Mouse (Mus musculus): ENCODE data around the gene Ryr2. TPM values are rescaled to one million over a fixed set of nuclear protein-coding genes. Genes with fewer than 3 reads are reported as not detected.
"Not testable (repeated sequence)": the region's sequence is repeated elsewhere in the genome, so short reads cannot be mapped to it uniquely, and the experiment has no call there.

Gene Ryr2
- polyA plus RNA-seq, 2 experiments = 0.37 to 0.79 TPM

GRCm38 (mm10) chr13:11818723-11819122 is 288.0 kb downstream of the Ryr2 start:
- DNase-seq (ENCODE audit: low spot score) = no peak
- H3K27ac ChIP-seq (replicated peaks; ENCODE audit: low read depth, low read length) = no peak overlapping the region
- TF ChIP-seq POLR2A (IDR thresholded peaks at IDR 0.05; ENCODE audit: borderline replicate concordance, extremely low read depth, insufficient read depth, insufficient read length) = no peak

GRCm38 (mm10) chr13:11809365-11809764 is 297.4 kb downstream of the Ryr2 start:
- not testable (repeated sequence) for H3K4me2 ChIP-seq (replicated peaks; ENCODE audit: low read depth, low read length, severe bottlenecking); H3K4me3 ChIP-seq (replicated peaks; ENCODE audit: low read length); ATAC-seq (ENCODE audit: low FRiP score, low read depth); H3K36me3 ChIP-seq (ENCODE audit: control insufficient read depth, insufficient read depth, low read length); H3K4me1 ChIP-seq (ENCODE audit: control insufficient read depth, insufficient read depth, low read length); H3K27me3 ChIP-seq (ENCODE audit: control insufficient read depth, insufficient read depth, low read length); H3K9me3 ChIP-seq (ENCODE audit: control insufficient read depth, low read length); DNase-seq (ENCODE audit: low spot score); H3K9ac ChIP-seq (ENCODE audit: low read depth, low read length, severe bottlenecking); H3K27ac ChIP-seq (replicated peaks; ENCODE audit: low read depth, low read length)
- 75% methylated on average over 1 of the region's 1 CpGs for WGBS

More at GRCm38 (mm10) chr13:11818723-11819122, 288.0 kb downstream of the Ryr2 start:
- Histone ChIP-seq H3K9me3 (ENCODE audit: control insufficient read depth, low read length) (no peaks in the 10 kb centered on the region), H3K9ac (ENCODE audit: low read depth, low read length, severe bottlenecking) (no peak overlapping the region), H3K4me2 (replicated peaks; ENCODE audit: low read depth, low read length, severe bottlenecking) (no peak overlapping the region), H3K27me3 (ENCODE audit: control insufficient read depth, insufficient read depth, low read length) (no peaks in the 10 kb centered on the region), H3K4me3 (replicated peaks; ENCODE audit: low read length) (no peak overlapping the region), H3K36me3 (ENCODE audit: control insufficient read depth, insufficient read depth, low read length) (no peaks in the 10 kb centered on the region), H3K4me1 (ENCODE audit: control insufficient read depth, insufficient read depth, low read length) (no peaks in the 10 kb centered on the region)
- no peak for ATAC-seq (ENCODE audit: low FRiP score, low read depth)
- 70% methylated on average over 3 of the region's 3 CpGs for WGBS

GRCm38 (mm10) chr13:11792536-11792935 is 314.2 kb downstream of the Ryr2 start:
- Histone ChIP-seq H3K27ac (replicated peaks; ENCODE audit: low read depth, low read length) (no peak overlapping the region), H3K4me2 (replicated peaks; ENCODE audit: low read depth, low read length, severe bottlenecking) (no peak overlapping the region), H3K27me3 (ENCODE audit: control insufficient read depth, insufficient read depth, low read length) (no peaks in the 10 kb centered on the region), H3K9me3 (ENCODE audit: control insufficient read depth, low read length) (no peaks in the 10 kb centered on the region), H3K4me1 (ENCODE audit: control insufficient read depth, insufficient read depth, low read length) (no peaks in the 10 kb centered on the region), H3K36me3 (ENCODE audit: control insufficient read depth, insufficient read depth, low read length) (no peaks in the 10 kb centered on the region), H3K9ac (ENCODE audit: low read depth, low read length, severe bottlenecking) (no peak overlapping the region), H3K4me3 (replicated peaks; ENCODE audit: low read length) (no peak overlapping the region)
- ATAC-seq (ENCODE audit: low FRiP score, low read depth) (no peak), DNase-seq (ENCODE audit: low spot score) (no peak)
- no peak for TF ChIP-seq POLR2A (IDR thresholded peaks at IDR 0.05; ENCODE audit: borderline replicate concordance, extremely low read depth, insufficient read depth, insufficient read length)
- 79% methylated on average over 3 of the region's 3 CpGs for WGBS

GRCm38 (mm10) chr13:11790536-11790935 is 316.2 kb downstream of the Ryr2 start:
- DNase-seq (ENCODE audit: low spot score) (no peak), ATAC-seq (ENCODE audit: low FRiP score, low read depth) (no peak)
- Histone ChIP-seq H3K36me3 (ENCODE audit: control insufficient read depth, insufficient read depth, low read length) (no peaks in the 10 kb centered on the region), H3K4me2 (replicated peaks; ENCODE audit: low read depth, low read length, severe bottlenecking) (no peak overlapping the region), H3K9ac (ENCODE audit: low read depth, low read length, severe bottlenecking) (no peak overlapping the region), H3K27ac (replicated peaks; ENCODE audit: low read depth, low read length) (no peak overlapping the region), H3K27me3 (ENCODE audit: control insufficient read depth, insufficient read depth, low read length) (no peaks in the 10 kb centered on the region), H3K4me1 (ENCODE audit: control insufficient read depth, insufficient read depth, low read length) (no peaks in the 10 kb centered on the region), H3K4me3 (replicated peaks; ENCODE audit: low read length) (no peak overlapping the region), H3K9me3 (ENCODE audit: control insufficient read depth, low read length) (no peaks in the 10 kb centered on the region)
- TF ChIP-seq POLR2A (IDR thresholded peaks at IDR 0.05; ENCODE audit: borderline replicate concordance, extremely low read depth, insufficient read depth, insufficient read length) = no peak
- WGBS = 64% methylated on average over 5 of the region's 5 CpGs

- no peaks in the 10 kb centered on the region for H3K36me3 ChIP-seq (ENCODE audit: control insufficient read depth, insufficient read depth, low read length)
- H3K9me3 ChIP-seq (ENCODE audit: control insufficient read depth, low read length) = no peaks in the 10 kb centered on the region
- no peak for ATAC-seq (ENCODE audit: low FRiP score, low read depth)
- H3K4me3 ChIP-seq (replicated peaks; ENCODE audit: low read length) = no peak overlapping the region
- DNase-seq (ENCODE audit: low spot score) = no peak
- no peak overlapping the region for H3K4me2 ChIP-seq (replicated peaks; ENCODE audit: low read depth, low read length, severe bottlenecking)
- 72% methylated on average over 3 of the region's 3 CpGs for WGBS
- H3K4me1 ChIP-seq (ENCODE audit: control insufficient read depth, insufficient read depth, low read length) = no peaks in the 10 kb centered on the region
- no peak overlapping the region for H3K9ac ChIP-seq (ENCODE audit: low read depth, low read length, severe bottlenecking)
- TF ChIP-seq POLR2A (IDR thresholded peaks at IDR 0.05; ENCODE audit: borderline replicate concordance, extremely low read depth, insufficient read depth, insufficient read length) = no peak
- no peak overlapping the region for H3K27ac ChIP-seq (replicated peaks; ENCODE audit: low read depth, low read length)
- no peaks in the 10 kb centered on the region for H3K27me3 ChIP-seq (ENCODE audit: control insufficient read depth, insufficient read depth, low read length)
These were observed 324.2 kb downstream of the Ryr2 start for GRCm38 (mm10) chr13:11782411-11783155.

All from limb, embryonic 14.5 days (tissue).